Mouse (Mus musculus) hindbrain, embryonic 14.5 days (tissue): Measurements from ENCODE around the gene Snai1. TPM values are rescaled to one million over a fixed set of nuclear protein-coding genes. Genes with fewer than 3 reads are reported as not detected.
A peak's percentile ranks its signal among the peaks of the same experiment; 100 is the strongest.

Experiments
- ATAC-seq: fragments of 200-750 bp; cut with Nextera tagmentation; 2 replicates; pipeline ENCODE4 v1.8.0; 2017; ENCODE audit warnings: moderate number of reproducible peaks, mild to moderate bottlenecking, moderate TSS enrichment, moderate library complexity; ENCODE audit not compliant: low FRiP score
- DNase-seq: peaks from one replicate; pipeline ENCODE4 v3.0.0-alpha.2; 2015; ENCODE audit warnings: low spot score
- H3K27ac ChIP-seq: fragments of 300-500 bp; sonication (generic); 2 replicates; pipeline ENCODE4 v1.5.1; 2014; ENCODE audit warnings: mild to moderate bottlenecking, moderate library complexity
- H3K27me3 ChIP-seq: fragments of 300-500 bp; sonication (generic); 2 replicates; pipeline ENCODE4 v1.6.1; 2014; ENCODE audit warnings: mild to moderate bottlenecking, low read length, mixed read lengths; ENCODE audit not compliant: control insufficient read depth, insufficient read depth
- H3K36me3 ChIP-seq: fragments of 300-500 bp; sonication (generic); replicated peaks from 2 replicates; pipeline ENCODE4 v1.6.1; 2014; ENCODE audit not compliant: control insufficient read depth, insufficient read depth
- H3K4me1 ChIP-seq: fragments of 300-500 bp; sonication (generic); replicated peaks from 2 replicates; pipeline ENCODE4 v1.6.1; 2014; ENCODE audit warnings: antibody characterized with exemption, low read length, mixed read lengths; ENCODE audit not compliant: control insufficient read depth, insufficient read depth
- H3K4me2 ChIP-seq: fragments of 300-500 bp; sonication (generic); replicated peaks from 2 replicates; pipeline ENCODE4 v1.6.1; 2014; ENCODE audit warnings: mild to moderate bottlenecking, moderate library complexity
- H3K4me3 ChIP-seq: fragments of 300-500 bp; sonication (generic); replicated peaks from 2 replicates; pipeline ENCODE4 v1.5.1; 2014; ENCODE audit warnings: mild to moderate bottlenecking, low read length
- H3K9ac ChIP-seq: fragments of 300-500 bp; sonication (generic); 2 replicates; pipeline ENCODE4 v1.6.1; 2014
- H3K9me3 ChIP-seq: fragments of 300-500 bp; sonication (generic); 2 replicates; pipeline ENCODE4 v1.6.1; 2016; ENCODE audit warnings: low read length; ENCODE audit not compliant: control insufficient read depth
- WGBS: fragments of 180-500 bp; shearing (Covaris S2); extraction: QIAGEN DNeasy Blood & Tissue Kit; methylation state at CpG from one replicate; pipeline ENCODE4 v1.1.7; 2014; 5-methylcytosine and 5-hydroxymethylcytosine counted together
- polyA plus RNA-seq: library from polyadenylated mRNA; unstranded; fragments of >200 nt; fragmentation: Nextera tagmentation; extraction: Ambion mirVana; gene quantifications from 2 replicates; pipeline ENCODE4 v1.2.1, GENCODE M21; 2014

The Snai1 gene
- polyA plus RNA-seq: 5.5 and 7.5 TPM in 2 replicates

GRCm38 (mm10) chr2:167537476-167538297 lies at the start of gene Snai1:
TSS of gene Snai1 (plus strand) at chr2:167538195.
- peak within 1 kb of the TSS; percentile 95 for H3K4me2 ChIP-seq
- ATAC-seq (peak; percentile 91), DNase-seq (peak; percentile 84)
- H3K4me3 ChIP-seq: peak within 1 kb of the TSS; percentile 44
- no peaks in the 10 kb centered on the region for H3K36me3 ChIP-seq
- H3K9me3 ChIP-seq: no peaks in the 10 kb centered on the region
- 2% methylated on average over 57 of the region's 58 CpGs for WGBS
- H3K27me3 ChIP-seq: peaks cover 50% of the 10 kb centered on the region
- peaks cover 10% of the 10 kb centered on the region for H3K4me1 ChIP-seq
- H3K9ac ChIP-seq: peak within 1 kb of the TSS; percentile 56
- H3K27ac ChIP-seq: no peak within 1 kb of the TSS

- Histone ChIP-seq H3K4me3 (peak overlapping the region; percentile 97), H3K4me2 (peak overlapping the region; percentile 87), H3K9me3 (no peaks in the 10 kb centered on the region), H3K9ac (peak overlapping the region; percentile 93; the same call in 1 of the 2 replicates), H3K4me1 (peaks cover 23% of the 10 kb centered on the region), H3K27ac (peak overlapping the region; percentile 98), H3K36me3 (peaks cover 8% of the 10 kb centered on the region; the same call in 1 of the 2 replicates), H3K27me3 (no peaks in the 10 kb centered on the region)
- WGBS: 79% methylated on average over 4 of the region's 4 CpGs
- DNase-seq (no peak), ATAC-seq (peak; percentile 19; the same call in 1 of the 2 replicates)
Observed at GRCm38 (mm10) chr2:167490813-167491525, 47.0 kb upstream of the Snai1 start.

DNA sequence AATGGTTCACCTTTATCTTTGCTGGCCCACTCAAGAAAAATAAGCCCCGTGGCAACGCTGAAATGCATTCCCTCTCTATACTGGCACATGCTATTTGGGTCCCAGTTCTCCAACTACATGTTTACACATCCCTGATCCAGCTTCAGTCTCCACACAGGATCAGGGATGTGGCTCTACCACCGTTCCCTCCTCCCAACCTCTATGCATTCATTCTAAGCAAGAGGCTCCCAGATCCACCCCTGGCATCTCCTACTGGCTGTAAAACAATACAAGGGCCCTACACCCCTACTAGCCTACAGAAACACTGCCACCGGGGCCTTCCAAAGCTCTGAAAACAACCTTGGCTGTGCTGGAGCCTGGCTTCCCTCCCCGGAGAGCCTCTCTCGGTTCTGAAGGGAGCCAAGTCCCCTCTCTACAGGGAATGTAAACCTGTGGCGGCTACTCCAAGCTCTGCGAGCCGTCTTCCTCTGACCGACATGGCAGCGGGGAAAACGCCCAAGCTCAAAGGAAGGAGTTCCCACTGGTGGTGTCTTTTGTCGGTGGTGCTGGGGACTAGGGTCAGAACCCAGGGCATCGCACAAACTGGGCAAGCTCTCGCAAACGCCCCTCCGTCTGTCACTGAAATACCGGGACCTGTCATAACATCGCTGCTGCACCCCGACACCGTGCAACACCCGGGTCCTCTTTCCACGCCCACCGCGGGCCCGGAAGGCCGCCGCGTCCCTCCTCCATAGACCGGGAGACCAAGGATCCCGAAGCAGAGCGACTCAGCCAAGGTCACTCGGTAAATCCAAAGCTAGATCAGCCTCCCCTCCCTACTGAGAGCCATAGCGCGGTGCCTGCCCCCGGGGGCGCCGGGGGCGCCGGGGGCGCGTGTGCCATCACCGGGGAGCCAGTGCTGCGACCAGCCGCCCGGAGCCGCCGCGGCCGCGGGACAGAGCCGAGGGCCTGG lies 46.0 kb upstream of the Snai1 start, which contains the start of gene Rnf114:
Gene Rnf114, plus strand, starts transcription at position 889 of the 952 bp plus-strand sequence.
- no peak; the same call in 1 of the 2 replicates for ATAC-seq
- peaks cover 23% of the 10 kb centered on the region for H3K4me1 ChIP-seq
- WGBS: 4% methylated on average over 50 of the region's 52 CpGs
- no peaks in the 10 kb centered on the region for H3K9me3 ChIP-seq
- H3K4me2 ChIP-seq: peak within 1 kb of the TSS; percentile 87
- H3K9ac ChIP-seq: peak within 1 kb of the TSS; percentile 93
- H3K4me3 ChIP-seq: peak within 1 kb of the TSS; percentile 97
- no peaks in the 10 kb centered on the region for H3K27me3 ChIP-seq
- H3K27ac ChIP-seq: peak within 1 kb of the TSS; percentile 98
- H3K36me3 ChIP-seq: peaks cover 8% of the 10 kb centered on the region; the same call in 1 of the 2 replicates
- no peak for DNase-seq

- Histone ChIP-seq H3K9me3 (no peaks in the 10 kb centered on the region), H3K9ac (peak within 1 kb of the TSS; percentile 93), H3K27ac (peak within 1 kb of the TSS; percentile 98), H3K36me3 (peaks cover 7% of the 10 kb centered on the region; the same call in 1 of the 2 replicates), H3K4me2 (peak within 1 kb of the TSS; percentile 87), H3K4me3 (peak within 1 kb of the TSS; percentile 97), H3K4me1 (peaks cover 23% of the 10 kb centered on the region), H3K27me3 (no peaks in the 10 kb centered on the region)
- 2% methylated on average over 63 of the region's 63 CpGs for WGBS
- DNase-seq (peak; percentile 92), ATAC-seq (peak; percentile 84)
Observed at GRCm38 (mm10) chr2:167492713-167493636, 45.0 kb upstream of the Snai1 start, which contains the start of gene Spata2. TSS of gene Spata2 (minus strand) at chr2:167492887.

- no peak overlapping the region for H3K27ac ChIP-seq
- no peaks in the 10 kb centered on the region; the same call in 1 of the 2 replicates for H3K36me3 ChIP-seq
- no peak overlapping the region for H3K4me2 ChIP-seq
- H3K9me3 ChIP-seq: no peaks in the 10 kb centered on the region
- H3K9ac ChIP-seq: no peak overlapping the region
- ATAC-seq (no peak), DNase-seq (no peak)
- H3K4me3 ChIP-seq: no peak overlapping the region
- 86% methylated on average over 7 of the region's 7 CpGs for WGBS
- H3K27me3 ChIP-seq: no peaks in the 10 kb centered on the region
- peaks cover 11% of the 10 kb centered on the region for H3K4me1 ChIP-seq
Observed at GRCm38 (mm10) chr2:167496437-167496836, 41.6 kb upstream of the Snai1 start.

DNA sequence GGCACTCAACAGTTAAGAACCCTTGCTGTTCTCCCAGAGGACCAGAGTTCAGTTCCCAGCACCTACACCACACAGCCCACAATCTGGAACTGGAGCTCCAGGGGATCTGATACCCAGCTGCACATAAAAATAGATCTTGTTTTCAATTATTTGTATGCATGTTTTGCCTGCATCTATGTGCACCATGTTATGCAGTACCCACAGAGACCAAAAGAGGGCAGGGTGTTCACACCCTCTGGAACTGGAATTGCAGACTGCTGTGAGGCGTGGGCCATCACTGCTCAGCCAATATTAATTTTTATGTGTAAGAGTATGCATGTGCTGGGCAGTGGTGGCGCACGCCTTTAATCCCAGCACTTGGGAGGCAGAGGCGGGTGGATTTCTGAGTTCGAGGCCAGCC lies 40.7 kb upstream of the Snai1 start:
- Histone ChIP-seq H3K9me3 (no peaks in the 10 kb centered on the region), H3K27me3 (no peaks in the 10 kb centered on the region), H3K9ac (no peak overlapping the region), H3K36me3 (no peaks in the 10 kb centered on the region; the same call in 1 of the 2 replicates), H3K4me3 (no peak overlapping the region), H3K4me1 (peaks cover 6% of the 10 kb centered on the region; the same call in 1 of the 2 replicates), H3K27ac (no peak overlapping the region), H3K4me2 (no peak overlapping the region)
- 79% methylated on average over 5 of the region's 5 CpGs for WGBS
- ATAC-seq: no peak
- no peak for DNase-seq

GRCm38 (mm10) chr2:167502554-167503252 lies 35.3 kb upstream of the Snai1 start:
- WGBS: 53% methylated on average over 13 of the region's 13 CpGs
- DNase-seq (no peak), ATAC-seq (no peak)
- Histone ChIP-seq H3K4me1 (peaks cover 25% of the 10 kb centered on the region), H3K27me3 (no peaks in the 10 kb centered on the region), H3K9ac (peak overlapping the region; percentile 97; the same call in 1 of the 2 replicates), H3K27ac (peak overlapping the region; percentile 87), H3K36me3 (peaks cover 12% of the 10 kb centered on the region), H3K9me3 (no peaks in the 10 kb centered on the region), H3K4me3 (peak overlapping the region; percentile 99), H3K4me2 (peak overlapping the region; percentile 71)
